ENCODE assay signal across 10 mouse cellular contexts in the genomic region with DNA sequence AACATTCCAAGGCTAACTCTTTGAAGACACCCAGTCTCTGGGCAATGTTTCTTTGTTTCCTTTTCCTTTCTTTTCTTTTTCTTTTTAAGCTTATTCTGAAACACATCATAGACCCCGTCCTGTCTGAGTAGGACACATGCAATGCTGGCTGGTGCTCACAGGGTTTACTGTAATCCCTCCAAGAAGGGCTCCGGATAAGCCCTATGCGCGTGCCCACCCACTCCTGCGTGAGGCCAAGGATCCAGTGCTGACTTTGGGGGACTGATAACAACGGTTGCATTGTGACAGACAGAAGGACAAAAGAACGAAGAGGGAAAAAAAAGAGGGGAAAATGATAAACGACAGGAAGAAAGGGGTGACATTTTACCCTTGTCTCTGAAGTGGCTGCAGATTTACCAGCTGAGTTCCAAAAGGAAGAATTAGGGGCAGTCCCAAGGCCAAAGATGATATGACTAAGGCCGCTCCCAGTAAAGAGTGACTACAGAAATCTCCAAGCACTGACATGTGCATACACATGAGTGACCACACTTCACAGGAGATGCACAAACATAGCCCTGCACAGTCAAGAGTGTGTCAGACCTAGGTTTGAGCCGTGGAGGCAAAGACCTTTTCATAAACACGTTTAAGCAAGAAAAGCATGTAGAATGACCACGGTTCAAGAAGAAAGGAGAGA.
A peak's percentile ranks its signal among the peaks of the same experiment; 100 is the strongest.
DNase-seq lines count a peak whose midpoint lies in the region; ATAC-seq and TF ChIP-seq lines count a peak whose summit lies in the region.
"Had no signal": no experiment of that assay in that cellular context is flagged by ENCODE, and none has a peak within 500 bp of the region (broad histone marks: within the 10 kb centered on the region; RNA-seq: fewer than 3 reads in every experiment).

No protein-coding gene starts in this region.

- no peak for ATAC-seq in heart, embryonic 11.5 days (replicated peaks; ENCODE audit: insufficient number of reproducible peaks, low FRiP score, low TSS enrichment)
- no peak for ATAC-seq in hindbrain, embryonic 14.5 days (ENCODE audit: low FRiP score)
- no peak for ATAC-seq in midbrain, embryonic 12.5 days (ENCODE audit: low FRiP score, low read depth)
- ATAC-seq in intestine, postnatal 0 days: no peak

- H3K27ac ChIP-seq in heart, embryonic 11.5 days (ENCODE audit: low read depth, low read length): 0 out of 2 replicates have a peak overlapping the region, but pooled peaks have one; percentile 25
- peak overlapping the region; percentile 43 for H3K27ac ChIP-seq in hindbrain, embryonic 14.5 days
- H3K27ac ChIP-seq in midbrain, embryonic 12.5 days (replicated peaks): peak overlapping the region; percentile 71
- no peak overlapping the region for H3K27ac ChIP-seq in intestine, postnatal 0 days (ENCODE audit: low read depth, low read length)

- DNase-seq in heart, postnatal 36 days: no peak
- peak; percentile 45 to 46 for DNase-seq in adrenal gland, postnatal 36 days
- DNase-seq in hindbrain, embryonic 14.5 days (ENCODE audit: low spot score): no peak
- DNase-seq in embryo, embryonic 10 days (ENCODE audit: low spot score): no peak
- DNase-seq: cerebellum, adult 11-12 months; thymus, postnatal 36 days had no signal

- no peaks in the 10 kb centered on the region for H3K9me3 ChIP-seq in heart, embryonic 11.5 days (replicated peaks; ENCODE audit: control insufficient read depth, low read length)
- no peaks in the 10 kb centered on the region for H3K9me3 ChIP-seq in hindbrain, embryonic 14.5 days (ENCODE audit: control insufficient read depth, low read length)
- no peaks in the 10 kb centered on the region for H3K9me3 ChIP-seq in midbrain, embryonic 12.5 days
- no peaks in the 10 kb centered on the region for H3K9me3 ChIP-seq in intestine, postnatal 0 days (ENCODE audit: control insufficient read depth)

- TF ChIP-seq CTCF in intestine, postnatal 0 days (IDR thresholded peaks at IDR 0.05; ENCODE audit: low read depth): no peak

- no peak overlapping the region for H3K4me3 ChIP-seq in heart, embryonic 11.5 days (ENCODE audit: low read depth, low read length)
- no peak overlapping the region for H3K4me3 ChIP-seq in hindbrain, embryonic 14.5 days (replicated peaks; ENCODE audit: low read length)
- H3K4me3 ChIP-seq in midbrain, embryonic 12.5 days: no peak overlapping the region
- H3K4me3 ChIP-seq in intestine, postnatal 0 days (ENCODE audit: low read depth, low read length): no peak overlapping the region

- peaks cover 49% of the 10 kb centered on the region for H3K4me1 ChIP-seq in heart, embryonic 11.5 days (ENCODE audit: control insufficient read depth, insufficient read depth, low read length)
- peaks cover 65% of the 10 kb centered on the region for H3K4me1 ChIP-seq in hindbrain, embryonic 14.5 days (replicated peaks; ENCODE audit: control insufficient read depth, insufficient read depth, low read length)
- H3K4me1 ChIP-seq in midbrain, embryonic 12.5 days: peaks cover 64% of the 10 kb centered on the region
- no peaks in the 10 kb centered on the region for H3K4me1 ChIP-seq in intestine, postnatal 0 days (replicated peaks; ENCODE audit: control insufficient read depth, insufficient read depth, low read length)

- intact Hi-C loops in heart, postnatal 36 days (cut with DNase I): loop anchor here (1.0 kb wide), 1 partner anchor 109 kb away; no protein-coding TSS in a partner anchor

- WGBS in heart, embryonic 11.5 days (ENCODE audit: insufficient replicate concordance): 47% methylated on average over 12 of the region's 12 CpGs
- WGBS in hindbrain, embryonic 14.5 days: 58% methylated on average over 12 of the region's 12 CpGs
- WGBS in midbrain, embryonic 12.5 days: 60% methylated on average over 12 of the region's 12 CpGs
- WGBS in intestine, postnatal 0 days: 74% methylated on average over 12 of the region's 12 CpGs

- H3K4me2 ChIP-seq in heart, embryonic 11.5 days: no peak overlapping the region; the same call in 1 of the 2 replicates
- no peak overlapping the region for H3K4me2 ChIP-seq in hindbrain, embryonic 14.5 days (replicated peaks)
- H3K4me2 ChIP-seq in midbrain, embryonic 12.5 days (replicated peaks): no peak overlapping the region
- no peak overlapping the region for H3K4me2 ChIP-seq in intestine, postnatal 0 days (replicated peaks; ENCODE audit: low read depth)
- H3K4me2 ChIP-seq: lung, embryonic 14.5 days had no signal

- 0 out of 2 replicates have a peak, but pooled peaks cover 2% of the 10 kb centered on the region for H3K36me3 ChIP-seq in heart, embryonic 11.5 days (ENCODE audit: control insufficient read depth, insufficient read depth, low read length)
- H3K36me3 ChIP-seq in hindbrain, embryonic 14.5 days (replicated peaks; ENCODE audit: control insufficient read depth, insufficient read depth): no peaks in the 10 kb centered on the region
- H3K36me3 ChIP-seq in midbrain, embryonic 12.5 days: no peaks in the 10 kb centered on the region
- H3K36me3 ChIP-seq in intestine, postnatal 0 days (ENCODE audit: control insufficient read depth, insufficient read depth): no peaks in the 10 kb centered on the region

- H3K27me3 ChIP-seq in heart, embryonic 11.5 days (ENCODE audit: control insufficient read depth, insufficient read depth, low read length): no peaks in the 10 kb centered on the region
- H3K27me3 ChIP-seq in hindbrain, embryonic 14.5 days (ENCODE audit: control insufficient read depth, insufficient read depth, low read length): no peaks in the 10 kb centered on the region
- no peaks in the 10 kb centered on the region for H3K27me3 ChIP-seq in midbrain, embryonic 12.5 days
- no peaks in the 10 kb centered on the region for H3K27me3 ChIP-seq in intestine, postnatal 0 days (replicated peaks; ENCODE audit: control insufficient read depth, insufficient read depth, low read length)

- H3K9ac ChIP-seq in heart, embryonic 11.5 days (ENCODE audit: low read depth, low read length): 0 out of 2 replicates have a peak overlapping the region, but pooled peaks have one; percentile 18
- H3K9ac ChIP-seq in hindbrain, embryonic 14.5 days: no peak overlapping the region
- no peak overlapping the region for H3K9ac ChIP-seq in midbrain, embryonic 12.5 days (replicated peaks)
- H3K9ac ChIP-seq in intestine, postnatal 0 days (ENCODE audit: low read depth, low read length): no peak overlapping the region
- H3K9ac ChIP-seq: lung, embryonic 14.5 days had no signal

Comparison
In these comparisons a context has a peak if more than half of its experiments do, and no peak if none do; other contexts are left out.
1. DNase-seq: peak in adrenal gland, postnatal 36 days (2 of 2); none in heart, postnatal 36 days (0 of 2), hindbrain, embryonic 14.5 days (single experiment) and embryo, embryonic 10 days (single experiment).